Comparison of ENCODE assay signal across 19 mouse cellular contexts in the genomic region with DNA sequence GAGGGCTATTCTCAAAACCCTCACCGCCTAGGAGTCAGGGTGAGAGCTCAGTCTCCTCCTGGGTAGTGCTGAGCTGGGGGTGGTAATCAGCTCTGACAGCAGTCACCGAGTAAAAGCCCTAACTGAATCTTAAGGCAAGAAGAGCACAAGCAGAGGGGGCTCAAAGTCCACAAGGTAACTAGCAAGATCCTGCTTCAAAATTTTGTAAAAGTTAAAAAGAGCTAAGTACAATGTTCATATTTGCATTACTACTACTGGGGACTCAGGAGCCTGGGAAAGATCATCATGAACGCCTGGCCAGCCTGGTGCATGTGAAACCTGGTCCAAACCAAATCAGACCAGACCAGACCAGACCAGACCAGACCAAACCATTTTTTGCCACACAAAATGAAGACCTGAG. TPM values are rescaled to one million over a fixed set of nuclear protein-coding genes. Genes with fewer than 3 reads are reported as not detected.
DNase-seq lines count a peak whose midpoint lies in the region; ATAC-seq and TF ChIP-seq lines count a peak whose summit lies in the region.
"Had no signal": no experiment of that assay in that cellular context is flagged by ENCODE, and none has a peak within 500 bp of the region (broad histone marks: within the 10 kb centered on the region; RNA-seq: fewer than 3 reads in every experiment).

No protein-coding gene starts in this region.

- H3K9me3 ChIP-seq in liver, embryonic 14.5 days (ENCODE audit: control insufficient read depth, low read length), result no peaks in the 10 kb centered on the region
- H3K9me3 ChIP-seq: embryonic facial prominence, embryonic 12.5 days; forebrain, embryonic 15.5 days; heart, embryonic 13.5 days; hindbrain, embryonic 15.5 days had no signal

- ATAC-seq in liver, embryonic 14.5 days (ENCODE audit: insufficient read depth), result no peak
- ATAC-seq: forebrain, embryonic 15.5 days; Patski had no signal

- no peak overlapping the region for H3K4me3 ChIP-seq in liver, embryonic 14.5 days (ENCODE audit: insufficient read depth in 1 of 2, low read depth in 2 of 2, low read length in 2 of 2)
- H3K4me3 ChIP-seq: embryonic facial prominence, embryonic 12.5 days; forebrain, embryonic 15.5 days; heart, embryonic 13.5 days; hindbrain, embryonic 15.5 days had no signal

- H3K4me2 ChIP-seq in liver, embryonic 14.5 days (ENCODE audit: low read depth), result peak overlapping the region; percentile 9
- H3K4me2 ChIP-seq: embryonic facial prominence, embryonic 12.5 days; forebrain, embryonic 15.5 days; heart, embryonic 13.5 days; hindbrain, embryonic 15.5 days had no signal

- no peaks in the 10 kb centered on the region for H3K36me3 ChIP-seq in liver, embryonic 14.5 days (replicated peaks; ENCODE audit: control insufficient read depth, insufficient read depth, low read depth)

- no peak for TF ChIP-seq EP300 in liver, embryonic 14.5 days (IDR thresholded peaks at IDR 0.05; ENCODE audit: low read depth)

- no peaks in the 10 kb centered on the region for H3K27me3 ChIP-seq in liver, embryonic 14.5 days (ENCODE audit: control insufficient read depth, insufficient read depth, low read length)
- H3K27me3 ChIP-seq: embryonic facial prominence, embryonic 12.5 days; forebrain, embryonic 15.5 days; heart, embryonic 13.5 days; hindbrain, embryonic 15.5 days; Patski had no signal

- H3K4me1 ChIP-seq in liver, embryonic 14.5 days (replicated peaks; ENCODE audit: control insufficient read depth in 2 of 2, insufficient read depth in 2 of 2, low read length in 1 of 2), result peaks cover 16 to 25% of the 10 kb centered on the region in 2 experiments

- no peak for TF ChIP-seq CTCF in liver, embryonic 14.5 days (IDR thresholded peaks at IDR 0.05; ENCODE audit: low read depth)

- no peak overlapping the region for H3K9ac ChIP-seq in liver, embryonic 14.5 days (replicated peaks)
- H3K9ac ChIP-seq: embryonic facial prominence, embryonic 12.5 days; forebrain, embryonic 15.5 days; heart, embryonic 13.5 days; hindbrain, embryonic 15.5 days had no signal

- DNase-seq in kidney, adult 9 months, result peak; percentile 47
- no peak for DNase-seq in kidney, adult 8-10 months
- peak; percentile 42 for DNase-seq in ES-CJ7 (ENCODE audit: low read depth, low spot score)
- no peak for DNase-seq in liver, embryonic 14.5 days (ENCODE audit: low read depth in 3 of 3, low spot score in 3 of 3)
- peak; percentile 64 for DNase-seq in yolk sac, embryonic 10.5 days (ENCODE audit: low spot score)
- DNase-seq in thymus, adult 18-20 months, result no peak
- no peak for DNase-seq in adrenal gland, adult (ENCODE audit: inconsistent age in 2 of 2, low spot score in 1 of 2)
- DNase-seq: adrenal gland, postnatal 10 days; cerebellum, adult 11 months; cerebellum, adult 8-10 months; cerebellum, postnatal 25 days; gastrocnemius, postnatal 14 days; heart, adult 11 months; heart, postnatal 36 days had no signal

- no peak overlapping the region; the same call in 1 of the 2 replicates for H3K27ac ChIP-seq in liver, embryonic 14.5 days
- H3K27ac ChIP-seq: embryonic facial prominence, embryonic 12.5 days; forebrain, embryonic 15.5 days; heart, embryonic 13.5 days; hindbrain, embryonic 15.5 days had no signal

- 58% methylated on average over 3 of the region's 3 CpGs for WGBS in liver, embryonic 14.5 days (ENCODE audit: insufficient replicate concordance)

RNA-seq across cellular contexts. Expression of a gene that starts 3.6 kb away (rescaled TPM):
- 20.5 and 21.6 TPM in 2 replicates for polyA plus RNA-seq in liver, embryonic 14.5 days (2012; rRNA removed)
- polyA plus RNA-seq in liver, embryonic 14.5 days (2014; fragmentation: Nextera tagmentation; extraction: Ambion mirVana), result 14.9 and 16.9 TPM in 2 replicates

Comparison
In these comparisons a context has a peak if more than half of its experiments do, and no peak if none do; other contexts are left out.
1. DNase-seq: peak in kidney, adult 9 months (single experiment), ES-CJ7 (single experiment) and yolk sac, embryonic 10.5 days (single experiment); none in kidney, adult 8-10 months (0 of 2), liver, embryonic 14.5 days (0 of 3), thymus, adult 18-20 months (0 of 2) and adrenal gland, adult (0 of 2).